In the genomic region with DNA sequence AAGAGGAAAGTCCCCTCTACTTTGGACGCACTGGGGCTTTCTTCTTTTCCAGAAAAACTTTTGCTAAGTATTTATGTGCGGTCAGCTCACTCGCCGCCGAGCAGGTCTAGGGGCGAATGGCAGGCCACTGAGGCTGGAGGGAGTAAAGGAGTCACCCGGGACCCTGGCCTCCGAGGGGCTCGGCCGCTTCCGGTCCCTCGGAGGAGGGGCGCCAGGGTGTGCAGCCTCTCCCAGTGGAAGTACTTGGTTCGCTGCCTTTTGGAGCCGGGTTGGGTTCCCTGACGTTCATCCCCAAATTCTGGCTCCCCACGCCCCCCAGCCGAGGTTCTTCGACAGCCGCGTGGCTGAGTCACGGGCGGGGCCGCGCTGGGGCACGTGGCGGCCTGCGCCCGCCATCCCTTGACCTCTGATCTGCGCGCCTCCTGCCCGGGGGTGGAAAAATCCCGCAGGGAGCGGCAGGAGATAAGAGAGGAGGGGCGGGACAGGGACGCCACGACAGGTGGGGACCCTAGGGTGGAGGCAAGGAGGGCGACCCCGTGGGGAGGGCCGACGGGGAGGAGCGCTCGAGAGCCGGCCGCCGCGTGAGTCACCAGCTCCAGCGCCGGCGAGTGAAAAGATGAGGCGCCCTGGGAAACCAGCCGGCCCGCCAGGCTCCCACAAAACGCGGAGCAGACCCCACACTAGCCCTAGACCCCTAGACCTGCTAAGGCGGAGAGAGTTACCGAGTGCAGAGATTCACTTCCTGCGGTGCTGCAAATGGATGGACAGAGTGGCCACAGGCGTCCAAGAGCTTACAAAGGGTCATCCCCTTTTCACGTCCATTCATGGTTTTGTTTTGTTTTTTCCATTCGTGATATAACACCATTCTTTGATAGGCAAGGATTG, we compare ENCODE assay signal across 8 mouse cellular contexts. TPM values are rescaled to one million over a fixed set of nuclear protein-coding genes. Genes with fewer than 3 reads are reported as not detected.
DNase-seq lines count a peak whose midpoint lies in the region; ATAC-seq lines count a peak whose summit lies in the region.

No protein-coding gene starts in this region.

- peak overlapping the region; percentile 99 for H3K4me3 ChIP-seq in forebrain, embryonic 10.5 days
- peak overlapping the region; percentile 99 for H3K4me3 ChIP-seq in midbrain, embryonic 11.5 days (ENCODE audit: low read depth, low read length)

- peaks cover 40% of the 10 kb centered on the region for H3K36me3 ChIP-seq in forebrain, embryonic 10.5 days (replicated peaks)
- peaks cover 6% of the 10 kb centered on the region for H3K36me3 ChIP-seq in midbrain, embryonic 11.5 days (ENCODE audit: control insufficient read depth, insufficient read depth, low read length)

- peak overlapping the region; percentile 89 for H3K4me2 ChIP-seq in midbrain, embryonic 11.5 days

- no peaks in the 10 kb centered on the region for H3K9me3 ChIP-seq in forebrain, embryonic 10.5 days
- H3K9me3 ChIP-seq in midbrain, embryonic 11.5 days (ENCODE audit: control insufficient read depth, low read length): no peaks in the 10 kb centered on the region

- no peaks in the 10 kb centered on the region for H3K27me3 ChIP-seq in forebrain, embryonic 10.5 days (ENCODE audit: poor library complexity, severe bottlenecking)
- H3K27me3 ChIP-seq in midbrain, embryonic 11.5 days (ENCODE audit: control insufficient read depth, insufficient read depth, low read length): no peaks in the 10 kb centered on the region

- ATAC-seq in midbrain, embryonic 11.5 days (ENCODE audit: low FRiP score): no peak
- ATAC-seq in monocyte, adult 5-6 weeks (replicated peaks; ENCODE audit: insufficient number of reproducible peaks, low FRiP score, low TSS enrichment, poor library complexity, severe bottlenecking): no peak

- H3K27ac ChIP-seq in forebrain, embryonic 10.5 days: peak overlapping the region; percentile 99
- peak overlapping the region; percentile 95 for H3K27ac ChIP-seq in midbrain, embryonic 11.5 days (ENCODE audit: low read depth, low read length)

- WGBS in forebrain, embryonic 10.5 days: under 1% methylated on average over 61 of the region's 61 CpGs
- under 1% methylated on average over 60 of the region's 61 CpGs for WGBS in midbrain, embryonic 11.5 days

- peak overlapping the region; percentile 98 for H3K9ac ChIP-seq in midbrain, embryonic 11.5 days (ENCODE audit: low read length)

- intact Hi-C loops in heart, postnatal 10 days (cut with DNase I): no loop called here

- peaks cover 67% of the 10 kb centered on the region for H3K4me1 ChIP-seq in forebrain, embryonic 10.5 days
- peaks cover 33% of the 10 kb centered on the region for H3K4me1 ChIP-seq in midbrain, embryonic 11.5 days (ENCODE audit: control insufficient read depth, insufficient read depth, low read length)

- peak; percentile 92 for DNase-seq in A20 (ENCODE audit: low read depth, low spot score)
- peak; percentile 85 to 94 for DNase-seq in adrenal gland, adult (ENCODE audit: inconsistent age in 2 of 2, low spot score in 1 of 2)
- peak; percentile 69 for DNase-seq in forebrain, embryonic 10.5 days (ENCODE audit: extremely low spot score, low spot score)
- DNase-seq in heart, postnatal 10 days: peak; percentile 82 to 83
- DNase-seq in kidney, postnatal 4 days: peak; percentile 70 to 81
- DNase-seq in midbrain, embryonic 11.5 days (ENCODE audit: low spot score, missing footprints): peak; percentile 92
- peak; percentile 78 for DNase-seq in testis, postnatal 14 days (ENCODE audit: low spot score)

RNA-seq across cellular contexts. Expression of a gene that starts 1.2 kb away (rescaled TPM):
- polyA plus RNA-seq in forebrain, embryonic 10.5 days (2016; fragmentation: Nextera tagmentation; extraction: Ambion mirVana): 33.4 and 44.7 TPM in 2 replicates
- total RNA-seq in heart, postnatal 10 days (2021): 1,000 to 10,000 TPM; 1,599 to 1,711 TPM
- 13.8 and 14.3 TPM in 2 replicates for polyA plus RNA-seq in midbrain, embryonic 11.5 days (2014; fragmentation: Nextera tagmentation; extraction: Ambion mirVana)
- 236 to 452 TPM (median 414 TPM) in 3 replicates for total RNA-seq in monocyte, adult 5-6 weeks (2017)

RNA-seq across cellular contexts. Expression of a gene that starts 1.4 kb away (rescaled TPM):
- polyA plus RNA-seq in forebrain, embryonic 10.5 days (2016; fragmentation: Nextera tagmentation; extraction: Ambion mirVana): 1,843 and 1,871 TPM in 2 replicates
- 100 to 1,000 TPM; 456 to 499 TPM for total RNA-seq in heart, postnatal 10 days (2021)
- polyA plus RNA-seq in midbrain, embryonic 11.5 days (2014; fragmentation: Nextera tagmentation; extraction: Ambion mirVana): 1,303 and 1,326 TPM in 2 replicates
- 527 to 871 TPM (median 568 TPM) in 3 replicates for total RNA-seq in monocyte, adult 5-6 weeks (2017)

RNA-seq across cellular contexts. Expression of a gene that starts 8.5 kb away (rescaled TPM):
- 138 TPM in 2 replicates for polyA plus RNA-seq in forebrain, embryonic 10.5 days (2016; fragmentation: Nextera tagmentation; extraction: Ambion mirVana)
- 100 to 1,000 TPM; 378 to 381 TPM for total RNA-seq in heart, postnatal 10 days (2021)
- polyA plus RNA-seq in midbrain, embryonic 11.5 days (2014; fragmentation: Nextera tagmentation; extraction: Ambion mirVana): 134 and 142 TPM in 2 replicates
- 41.1 to 62.6 TPM (median 43.5 TPM) in 3 replicates for total RNA-seq in monocyte, adult 5-6 weeks (2017)

RNA-seq across cellular contexts. Expression of a gene that starts 8.8 kb away (rescaled TPM):
- 71.3 and 79.9 TPM in 2 replicates for polyA plus RNA-seq in forebrain, embryonic 10.5 days (2016; fragmentation: Nextera tagmentation; extraction: Ambion mirVana)
- total RNA-seq in heart, postnatal 10 days (2021): 10 to 100 TPM; 50.2 to 50.4 TPM
- polyA plus RNA-seq in midbrain, embryonic 11.5 days (2014; fragmentation: Nextera tagmentation; extraction: Ambion mirVana): 87.0 and 87.9 TPM in 2 replicates
- 89.4 to 129 TPM (median 90.9 TPM) in 3 replicates for total RNA-seq in monocyte, adult 5-6 weeks (2017)

RNA-seq across cellular contexts. Expression of a gene that starts 13.4 kb away (rescaled TPM):
- polyA plus RNA-seq in forebrain, embryonic 10.5 days (2016; fragmentation: Nextera tagmentation; extraction: Ambion mirVana): 176 and 181 TPM in 2 replicates
- 10 to 100 TPM; 86.0 to 88.2 TPM for total RNA-seq in heart, postnatal 10 days (2021)
- 138 and 139 TPM in 2 replicates for polyA plus RNA-seq in midbrain, embryonic 11.5 days (2014; fragmentation: Nextera tagmentation; extraction: Ambion mirVana)
- 49.1 to 78.2 TPM (median 76.7 TPM) in 3 replicates for total RNA-seq in monocyte, adult 5-6 weeks (2017)
